Mouse (Mus musculus): ENCODE measurements around the gene Cdhr5. TPM values are rescaled to one million over a fixed set of nuclear protein-coding genes. Genes with fewer than 3 reads are reported as not detected.

Gene Cdhr5
- total RNA-seq, 2 experiments from 2014 or later, result not detected

DNA sequence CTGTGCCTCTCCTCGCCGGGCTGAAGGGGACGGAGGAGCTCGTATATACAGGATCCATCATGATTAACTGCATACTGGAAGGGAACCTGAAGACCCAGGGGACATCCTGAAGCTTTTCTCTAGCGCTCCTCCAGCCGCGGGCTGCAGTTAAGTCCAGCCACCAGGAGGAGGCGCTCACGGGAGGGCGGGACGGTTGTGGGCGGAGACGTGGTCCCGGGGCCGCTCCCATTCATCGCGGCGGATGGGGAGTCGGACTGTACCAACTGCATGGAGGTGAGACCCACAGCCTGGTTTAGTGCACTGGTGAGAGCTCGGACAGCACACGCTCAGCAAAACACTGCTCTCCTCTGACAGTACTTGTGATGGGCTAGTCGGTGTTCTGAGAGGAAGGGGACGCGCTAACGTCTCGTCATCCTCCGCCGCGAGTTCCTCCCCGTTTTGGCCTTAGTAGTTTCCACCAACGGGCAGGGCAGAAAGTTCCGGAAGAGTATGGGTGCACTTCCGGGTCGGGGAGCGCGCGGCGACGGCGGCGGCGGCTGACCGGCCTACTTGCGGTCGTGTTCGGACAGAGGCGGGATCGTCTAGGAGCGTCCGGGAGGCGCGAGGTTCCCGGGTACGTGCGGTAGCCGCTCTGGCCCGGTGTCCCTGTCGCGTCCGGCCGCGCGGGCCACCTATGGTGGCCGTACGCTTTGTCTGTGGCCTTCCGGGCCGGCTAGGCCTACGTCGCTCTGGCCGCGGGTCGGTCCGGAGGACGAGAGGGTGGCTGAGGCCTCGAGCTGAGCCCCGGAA is 48.1 kb downstream of the Cdhr5 start, which contains the start of gene Phrf1:
Gene Phrf1, plus strand, starts transcription at position 506 of the 789 bp plus-strand sequence.
- DNase-seq (ENCODE audit: extremely low spot score in 1 of 2, low spot score in 1 of 2), result peak; percentile 97 to 98

DNA sequence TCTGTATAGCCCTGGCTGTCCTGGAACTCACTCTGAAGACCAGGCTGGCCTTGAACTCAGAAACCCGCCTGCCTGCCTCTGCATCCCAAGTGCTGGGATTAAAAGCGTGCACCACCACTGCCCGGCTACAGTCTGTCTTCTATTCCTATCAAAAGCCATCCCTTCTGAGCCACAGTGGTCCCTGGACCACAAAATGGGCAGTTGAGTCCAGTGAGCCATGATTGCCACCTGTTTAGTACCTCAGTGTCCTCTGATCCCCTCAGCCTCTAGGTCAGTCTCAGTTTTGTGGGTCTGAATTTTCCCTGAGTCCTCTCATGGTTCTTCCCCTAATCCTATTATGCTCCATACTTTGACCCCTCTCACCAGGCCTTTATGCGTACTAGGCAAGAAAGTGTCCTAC is 48.8 kb downstream of the Cdhr5 start:
- no peak for DNase-seq (ENCODE audit: extremely low spot score in 1 of 2, low spot score in 1 of 2)

DNA sequence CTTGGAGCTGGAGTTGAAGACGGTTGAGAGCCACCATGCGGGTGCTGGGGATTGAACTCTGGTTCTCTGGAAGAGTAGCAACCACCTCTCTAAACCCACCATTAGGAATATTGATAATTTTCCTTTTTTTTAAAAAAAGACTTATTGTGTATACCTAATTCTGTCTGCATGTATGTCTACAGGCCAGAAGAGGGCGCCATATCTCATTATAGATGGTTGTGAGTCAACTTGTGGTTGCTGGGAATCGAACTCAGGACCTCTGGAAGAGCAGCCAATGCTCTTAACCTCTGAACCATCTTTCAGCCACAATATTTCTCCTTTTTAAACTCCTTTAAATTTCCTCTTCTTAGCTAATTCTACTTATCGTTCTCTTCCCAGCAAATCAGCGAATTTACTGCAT is 50.1 kb downstream of the Cdhr5 start:
- DNase-seq (ENCODE audit: extremely low spot score in 1 of 2, low spot score in 1 of 2), result no peak

DNA sequence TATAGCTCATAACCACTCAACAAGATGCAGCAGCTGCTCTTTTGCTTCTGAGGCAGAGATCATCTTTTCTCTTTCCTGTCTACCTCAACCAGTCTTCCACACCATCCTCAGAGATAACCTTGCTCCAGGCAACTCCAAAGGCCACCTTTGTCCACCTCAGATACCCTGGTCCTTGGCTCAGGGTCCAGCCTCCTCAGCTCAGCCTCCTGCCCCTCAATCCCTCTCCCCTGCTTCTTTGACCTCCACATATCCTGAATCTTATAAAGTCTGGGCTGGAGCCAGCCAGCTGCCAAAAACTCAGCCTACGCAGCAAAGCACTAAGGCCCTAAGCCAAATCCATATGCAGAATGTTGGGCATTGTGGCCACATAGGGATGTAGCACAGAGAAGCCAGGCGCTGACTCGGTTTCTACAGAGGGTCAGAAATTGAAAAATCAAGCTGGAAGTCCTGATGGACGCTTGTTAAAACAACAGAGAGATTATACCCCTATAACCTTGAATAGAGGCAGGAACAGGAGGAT is 53.8 kb downstream of the Cdhr5 start:
- DNase-seq (ENCODE audit: extremely low spot score in 1 of 2, low spot score in 1 of 2), result no peak

DNA sequence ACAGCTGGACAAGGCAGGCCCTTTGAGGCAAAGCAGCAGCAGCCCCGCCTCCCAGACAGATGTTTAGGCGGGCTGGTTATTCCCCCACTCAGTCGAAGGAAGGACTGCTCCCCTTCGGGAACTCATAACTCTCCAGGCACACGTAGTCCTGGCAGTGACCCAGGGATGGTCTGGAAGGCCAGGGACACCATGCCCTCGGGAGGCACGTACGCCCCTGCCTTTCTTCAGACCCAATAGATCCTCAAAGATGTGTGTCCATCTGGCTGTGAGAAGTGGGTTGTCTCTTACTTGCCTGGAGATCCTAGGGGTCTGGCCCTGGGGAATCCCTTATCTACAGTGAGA is 54.5 kb downstream of the Cdhr5 start:
- DNase-seq (ENCODE audit: extremely low spot score in 1 of 2, low spot score in 1 of 2), result no peak

DNA sequence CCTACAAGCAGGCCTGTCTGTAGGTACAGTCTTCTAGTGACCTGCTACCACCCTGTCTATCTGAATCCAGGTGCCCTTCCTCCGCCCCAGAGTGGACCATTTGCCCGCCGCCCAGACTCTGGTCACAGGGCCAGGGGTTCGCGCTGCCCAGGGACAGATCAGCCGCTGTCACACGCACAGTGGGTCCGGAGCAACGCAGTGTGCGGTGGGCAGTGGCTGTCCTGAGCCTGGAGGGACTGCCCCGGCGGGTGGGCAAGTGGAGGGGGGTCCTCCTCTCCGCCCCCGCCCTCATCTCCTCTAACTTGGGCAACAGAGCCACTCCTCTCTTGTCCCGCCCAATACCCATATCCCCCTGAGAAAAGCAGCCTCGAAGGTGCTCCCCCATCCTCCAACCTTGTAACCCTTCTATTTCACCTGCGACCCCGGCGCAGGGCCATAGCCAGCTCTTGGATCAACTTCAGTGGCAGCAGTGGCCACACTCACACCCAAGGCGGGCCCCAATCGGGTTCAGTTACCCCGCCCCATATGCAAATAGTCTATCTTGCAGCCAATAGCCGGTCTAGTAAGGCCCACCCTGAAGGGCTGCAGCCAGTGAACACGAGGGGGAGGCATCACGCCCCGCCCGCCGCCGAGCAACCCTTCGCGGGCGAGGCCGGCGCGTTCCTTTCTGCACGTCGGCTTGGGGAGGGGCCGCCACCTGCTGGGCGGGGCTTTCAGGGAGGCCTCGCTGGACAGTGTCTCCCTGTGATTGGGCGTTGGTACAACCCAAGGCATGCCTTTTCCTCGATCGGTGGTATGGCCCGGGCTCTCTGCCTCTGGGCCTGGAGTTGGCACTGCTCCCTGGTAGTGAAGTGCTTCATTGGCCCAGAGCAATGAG is 55.1 kb downstream of the Cdhr5 start:
- DNase-seq (ENCODE audit: extremely low spot score in 1 of 2, low spot score in 1 of 2), result peak; percentile 68 to 78

DNA sequence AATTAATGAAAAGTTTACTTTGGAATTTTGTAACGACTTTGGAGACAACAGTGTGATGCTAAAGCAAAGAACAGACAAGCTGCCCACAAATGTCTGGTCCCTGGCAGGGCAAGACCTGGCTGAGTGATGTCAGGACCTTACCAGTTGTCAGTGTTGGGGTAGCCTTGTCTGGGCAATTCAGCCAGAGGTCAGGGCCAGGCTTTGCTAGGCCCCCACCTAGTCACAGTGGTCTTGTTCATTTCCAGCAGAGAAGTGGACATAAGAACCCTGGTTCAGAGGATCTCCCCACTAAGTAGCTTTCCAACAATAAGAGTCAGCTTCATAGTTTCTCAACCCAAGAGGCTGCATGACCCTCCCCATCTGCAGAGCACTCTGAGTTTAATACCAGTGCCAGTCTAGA is 56.2 kb downstream of the Cdhr5 start:
- no peak for DNase-seq (ENCODE audit: extremely low spot score in 1 of 2, low spot score in 1 of 2)

DNA sequence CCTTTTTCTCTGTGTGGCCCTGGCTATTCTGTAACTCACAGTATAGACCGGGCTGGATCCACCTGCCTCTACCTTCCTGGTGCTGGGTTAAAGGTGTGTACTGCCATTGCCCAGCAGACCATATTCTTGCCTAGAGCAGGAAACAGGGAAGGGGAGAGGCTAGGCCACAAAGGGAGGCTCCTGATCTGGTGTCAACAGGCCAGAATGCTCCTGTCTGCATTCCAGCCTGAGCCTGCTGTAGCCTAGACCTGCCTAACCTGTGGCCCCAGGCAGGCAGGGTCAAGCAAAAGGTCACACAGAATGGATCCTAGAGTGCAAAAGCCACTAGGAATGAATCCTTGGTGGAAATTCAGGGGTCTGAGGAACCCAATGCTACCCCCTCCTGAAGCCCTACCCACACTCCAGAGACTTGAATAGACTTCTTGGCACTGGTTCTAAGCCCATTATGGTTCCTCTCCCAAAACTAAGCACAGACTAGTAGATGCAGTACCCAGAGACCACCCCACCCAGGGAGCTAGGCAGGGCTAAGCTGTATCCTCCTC is 57.0 kb downstream of the Cdhr5 start:
- DNase-seq (ENCODE audit: extremely low spot score in 1 of 2, low spot score in 1 of 2), result no peak

Small RNA genes lying within 50 kb of the gene (microRNA-seq; reads per million reads assigned to microRNA genes)
- 84.2 to 96.0 reads per million in 2 experiments for gene Mir210

Other genes with a start within 250 kb of the Cdhr5 start
- not detected for gene Gm17387, start 247.7 kb downstream of the Cdhr5 start, total RNA-seq (2021)
- gene B4galnt4, start 215.7 kb downstream of the Cdhr5 start, total RNA-seq (2021), result 10 to 100 TPM; 80.7 to 96.2 TPM
- not detected for gene Pkp3, start 198.6 kb downstream of the Cdhr5 start, total RNA-seq (2021)
- gene Sigirr, start 176.2 kb downstream of the Cdhr5 start, total RNA-seq (2021), result 1 to 10 TPM; 1.9 to 3.2 TPM
- not detected for gene Ano9, start 159.0 kb downstream of the Cdhr5 start, total RNA-seq (2021)
- 10 to 100 TPM; 58.7 to 61.1 TPM for gene Ptdss2, start 154.4 kb downstream of the Cdhr5 start, total RNA-seq (2021)
- gene Rnh1, start 103.9 kb downstream of the Cdhr5 start, total RNA-seq (2021), result 10 to 100 TPM; 32.5 to 36.5 TPM
- gene Hras, start 82.8 kb downstream of the Cdhr5 start, total RNA-seq (2021), result 100 to 1,000 TPM; 193 to 235 TPM
- gene Lrrc56, start 82.6 kb downstream of the Cdhr5 start, total RNA-seq (2021), result 1 to 10 TPM; 4.5 to 6.1 TPM
- not detected for gene Lmntd2, start 62.7 kb downstream of the Cdhr5 start, total RNA-seq (2021)
- under 1 TPM; 0.64 to 0.80 TPM for gene Rassf7, start 60.9 kb downstream of the Cdhr5 start, total RNA-seq (2021)
- gene Phrf1, start 48.0 kb downstream of the Cdhr5 start, total RNA-seq (2021), result 10 to 100 TPM; 67.1 to 71.1 TPM
- gene Irf7, start 10.3 kb downstream of the Cdhr5 start, total RNA-seq (2021), result 1 to 10 TPM in 1 of 2 experiments, under 1 TPM in 1; 0.91 to 1.9 TPM
- gene Sct, start 2.3 kb upstream of the Cdhr5 start, total RNA-seq (2021), result not detected
- gene Drd4, start 15.2 kb upstream of the Cdhr5 start, total RNA-seq (2021), result under 1 TPM in 1 of 2 experiments, not detected in 1; 0.12 TPM
- 10 to 100 TPM; 91.3 to 92.6 TPM for gene Deaf1, start 50.9 kb upstream of the Cdhr5 start, total RNA-seq (2021)
- 10 to 100 TPM; 28.8 to 39.3 TPM for gene Tmem80, start 51.0 kb upstream of the Cdhr5 start, total RNA-seq (2021)
- 1 to 10 TPM; 4.7 to 6.2 TPM for gene Eps8l2, start 62.1 kb upstream of the Cdhr5 start, total RNA-seq (2021)
- gene Taldo1, start 115.4 kb upstream of the Cdhr5 start, total RNA-seq (2021), result 100 to 1,000 TPM; 125 to 154 TPM
- gene Gatd1, start 137.3 kb upstream of the Cdhr5 start, total RNA-seq (2021), result 10 to 100 TPM; 42.4 to 49.2 TPM
- 100 to 1,000 TPM; 286 to 299 TPM for gene Cend1, start 152.7 kb upstream of the Cdhr5 start, total RNA-seq (2021)
- 100 to 1,000 TPM; 351 to 355 TPM for gene Slc25a22, start 161.1 kb upstream of the Cdhr5 start, total RNA-seq (2021)
- gene Pidd1, start 167.2 kb upstream of the Cdhr5 start, total RNA-seq (2021), result 1 to 10 TPM in 1 of 2 experiments, under 1 TPM in 1; 0.84 to 2.2 TPM
- gene Rplp2, start 170.6 kb upstream of the Cdhr5 start, total RNA-seq (2021), result 100 to 1,000 TPM; 526 to 589 TPM
- 10 to 100 TPM; 23.2 to 30.4 TPM for gene Pnpla2, start 178.4 kb upstream of the Cdhr5 start, total RNA-seq (2021)
- gene Cracr2b, start 184.3 kb upstream of the Cdhr5 start, total RNA-seq (2021), result 1 to 10 TPM; 2.1 to 4.2 TPM
- 10 to 100 TPM; 25.7 TPM for gene Cd151, start 190.6 kb upstream of the Cdhr5 start, total RNA-seq (2021)
- 10 to 100 TPM; 40.9 to 47.2 TPM for gene Polr2l, start 198.3 kb upstream of the Cdhr5 start, total RNA-seq (2021)
- 10 to 100 TPM; 12.2 to 14.3 TPM for gene Tspan4, start 198.5 kb upstream of the Cdhr5 start, total RNA-seq (2021)